Mouse (Mus musculus) limb, embryonic 14.5 days (tissue): ENCODE data around the gene Ablim1. TPM values are rescaled to one million over a fixed set of nuclear protein-coding genes. Genes with fewer than 3 reads are reported as not detected.
A peak's percentile ranks its signal among the peaks of the same experiment; 100 is the strongest.

Experiments used
- ATAC-seq: fragments of 200-750 bp; cut with Nextera tagmentation; 2 replicates; pipeline ENCODE4 v1.8.0; 2017; ENCODE audit warnings: low read depth, moderate number of reproducible peaks, moderate TSS enrichment; ENCODE audit not compliant: low FRiP score
- DNase-seq: peaks from one replicate; pipeline ENCODE4 v3.0.0-alpha.2; 2015; ENCODE audit warnings: low spot score
- H3K27ac ChIP-seq: fragments of 300-500 bp; sonication (generic); replicated peaks from 2 replicates; pipeline ENCODE4 v1.5.1; 2014; ENCODE audit warnings: low read depth, mild to moderate bottlenecking, low read length, moderate library complexity, mixed read lengths
- H3K27me3 ChIP-seq: fragments of 300-500 bp; sonication (generic); 2 replicates; pipeline ENCODE4 v1.6.1; 2014; ENCODE audit warnings: low read length, mixed read lengths; ENCODE audit not compliant: control insufficient read depth, insufficient read depth
- H3K36me3 ChIP-seq: fragments of 300-500 bp; sonication (generic); 2 replicates; pipeline ENCODE4 v1.6.1; 2014; ENCODE audit warnings: mild to moderate bottlenecking, low read length, moderate library complexity, mixed read lengths; ENCODE audit not compliant: control insufficient read depth, insufficient read depth
- H3K4me1 ChIP-seq: fragments of 300-500 bp; sonication (generic); 2 replicates; pipeline ENCODE4 v1.6.1; 2014; ENCODE audit warnings: antibody characterized with exemption, low read length, mixed read lengths; ENCODE audit not compliant: control insufficient read depth, insufficient read depth
- H3K4me2 ChIP-seq: fragments of 300-500 bp; sonication (generic); replicated peaks from 2 replicates; pipeline ENCODE4 v1.6.1; 2014; ENCODE audit warnings: low read depth, mild to moderate bottlenecking, low read length, moderate library complexity; ENCODE audit not compliant: severe bottlenecking
- H3K4me3 ChIP-seq: fragments of 300-500 bp; sonication (generic); replicated peaks from 2 replicates; pipeline ENCODE4 v1.5.1; 2014; ENCODE audit warnings: low read length
- H3K9ac ChIP-seq: fragments of 300-500 bp; sonication (generic); 2 replicates; pipeline ENCODE4 v1.6.1; 2014; ENCODE audit warnings: mild to moderate bottlenecking, low read depth, low read length, moderate library complexity; ENCODE audit not compliant: severe bottlenecking
- H3K9me3 ChIP-seq: fragments of 300-500 bp; sonication (generic); 2 replicates; pipeline ENCODE4 v1.6.1; 2016; ENCODE audit warnings: low read length; ENCODE audit not compliant: control insufficient read depth
- POLR2A ChIP-seq: fragments of 200-500 bp; IDR thresholded peaks from 2 replicates; pipeline ENCODE4 v1.8.0; 2012; ENCODE audit warnings: inconsistent platforms, mild to moderate bottlenecking, moderate library complexity, borderline replicate concordance; ENCODE audit not compliant: insufficient read depth, insufficient read length; ENCODE audit errors: extremely low read depth
- WGBS: fragments of 180-500 bp; shearing (Covaris S2); extraction: QIAGEN DNeasy Blood & Tissue Kit; methylation state at CpG from one replicate; pipeline ENCODE4 v1.1.7; 2014; 5-methylcytosine and 5-hydroxymethylcytosine counted together
- polyA plus RNA-seq, 2 experiments: library from polyadenylated mRNA; depleted of rRNA in 1 of 2; stranded (reverse) in 1 of 2; unstranded in 1 of 2; fragments of >200 nt; fragmentation: Nextera tagmentation in 1 of 2; extraction: Ambion mirVana in 1 of 2; gene quantifications; 2 replicates each; pipeline versions ENCODE4 v1.2.1 to v1.2.3; 2012 to 2014

Gene Ablim1
- polyA plus RNA-seq, 2 experiments, result 30.6 to 76.9 TPM

- peak overlapping the region; percentile 99 for H3K9ac ChIP-seq
Observed at GRCm38 (mm10) chr19:57361131-57361938, 46.6 kb upstream of the Ablim1 start.

GRCm38 (mm10) chr19:57360341-57361130 lies 45.8 kb upstream of the Ablim1 start, which contains the start of gene Fam160b1:
Gene Fam160b1 (plus strand): TSS chr19:57360680.
- Histone ChIP-seq H3K27me3 (no peaks in the 10 kb centered on the region), H3K9ac (peak within 1 kb of the TSS; percentile 99), H3K4me3 (peak within 1 kb of the TSS; percentile 99), H3K4me2 (peak within 1 kb of the TSS; percentile 47), H3K4me1 (peaks cover 34% of the 10 kb centered on the region), H3K36me3 (no peaks in the 10 kb centered on the region), H3K9me3 (no peaks in the 10 kb centered on the region), H3K27ac (peak within 1 kb of the TSS; percentile 96)
- WGBS, result 3% methylated on average over 45 of the region's 70 CpGs
- no peak for TF ChIP-seq POLR2A
- DNase-seq (peak; percentile 86), ATAC-seq (peak; percentile 87)

More at GRCm38 (mm10) chr19:57361131-57361938, 46.6 kb upstream of the Ablim1 start:
- H3K9me3 ChIP-seq, result no peaks in the 10 kb centered on the region
- H3K27ac ChIP-seq, result peak overlapping the region; percentile 96
- 1% methylated on average over 66 of the region's 78 CpGs for WGBS
- peaks cover 35% of the 10 kb centered on the region for H3K4me1 ChIP-seq
- peak overlapping the region; percentile 47 for H3K4me2 ChIP-seq
- DNase-seq, result peak; percentile 50
- no peaks in the 10 kb centered on the region for H3K36me3 ChIP-seq
- peak overlapping the region; percentile 99 for H3K4me3 ChIP-seq
- TF ChIP-seq POLR2A, result 0 out of 2 replicates have a peak, but pooled peaks have one; percentile 11
- no peaks in the 10 kb centered on the region for H3K27me3 ChIP-seq
- peak; percentile 62 for ATAC-seq

- Histone ChIP-seq H3K9me3 (no peaks in the 10 kb centered on the region), H3K36me3 (no peaks in the 10 kb centered on the region), H3K27ac (no peak overlapping the region), H3K4me3 (peak overlapping the region; percentile 99), H3K4me1 (peaks cover 32% of the 10 kb centered on the region), H3K9ac (0 out of 2 replicates have a peak overlapping the region, but pooled peaks have one; percentile 36), H3K27me3 (no peaks in the 10 kb centered on the region), H3K4me2 (peak overlapping the region; percentile 47)
- no peak for DNase-seq
- ATAC-seq, result no peak
- WGBS, result 51% methylated on average over 10 of the region's 10 CpGs
- TF ChIP-seq POLR2A, result no peak
Observed at GRCm38 (mm10) chr19:57359701-57360326, 45.1 kb upstream of the Ablim1 start.

GRCm38 (mm10) chr19:57358836-57359598 lies 44.3 kb upstream of the Ablim1 start:
- Histone ChIP-seq H3K9ac (no peak overlapping the region), H3K4me3 (no peak overlapping the region), H3K9me3 (no peaks in the 10 kb centered on the region), H3K4me1 (peaks cover 26% of the 10 kb centered on the region), H3K36me3 (no peaks in the 10 kb centered on the region), H3K4me2 (no peak overlapping the region; the same call in 1 of the 2 replicates), H3K27ac (no peak overlapping the region), H3K27me3 (no peaks in the 10 kb centered on the region)
- DNase-seq (no peak), ATAC-seq (no peak)
- WGBS, result 87% methylated on average over 20 of the region's 20 CpGs
- no peak for TF ChIP-seq POLR2A
